11 mouse cellular contexts compared by ENCODE assay signal in the genomic region with DNA sequence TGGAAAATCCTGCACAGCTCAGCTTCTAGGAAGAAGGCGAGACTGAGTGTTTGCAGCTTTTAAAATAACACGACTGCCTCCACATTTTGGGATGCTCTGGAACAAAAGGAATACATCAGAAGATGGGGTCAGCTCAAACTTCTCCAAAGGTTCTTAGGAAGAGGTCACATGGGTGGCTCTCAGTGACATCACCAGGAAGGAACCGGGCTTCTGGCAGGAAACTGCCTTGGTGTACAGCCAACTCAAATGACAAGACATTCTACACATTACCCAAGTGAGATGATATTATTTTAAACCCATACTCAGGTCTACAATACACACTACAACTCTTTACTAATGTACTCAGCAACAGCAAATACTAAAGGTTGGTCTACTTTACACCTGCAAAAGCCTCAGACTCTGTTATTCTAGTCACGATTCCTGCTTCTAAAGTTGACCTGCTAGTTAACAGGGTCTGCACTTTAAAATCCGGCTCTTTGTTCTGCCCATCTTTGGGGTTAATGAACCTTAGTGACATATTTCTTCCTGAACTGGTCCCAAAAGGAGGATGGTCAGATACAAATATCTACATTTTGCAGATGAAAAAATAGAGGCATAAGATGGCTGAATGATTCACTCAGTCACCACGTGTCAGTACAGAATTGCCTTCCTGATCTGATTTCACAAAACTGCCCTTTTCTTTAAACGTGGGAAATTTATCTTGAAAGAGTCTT. TPM values are rescaled to one million over a fixed set of nuclear protein-coding genes. Genes with fewer than 3 reads are reported as not detected.
DNase-seq lines count a peak whose midpoint lies in the region; ATAC-seq lines count a peak whose summit lies in the region.
"Had no signal": no experiment of that assay in that cellular context is flagged by ENCODE, and none has a peak within 500 bp of the region (broad histone marks: within the 10 kb centered on the region; RNA-seq: fewer than 3 reads in every experiment).

No protein-coding gene starts in this region.

- peak; percentile 76 for ATAC-seq in common myeloid progenitor, adult 5-6 weeks (replicated peaks; ENCODE audit: low read depth, poor library complexity, severe bottlenecking)
- no peak for ATAC-seq in erythroblast, adult 5-6 weeks (replicated peaks; ENCODE audit: low FRiP score, poor library complexity, severe bottlenecking)
- ATAC-seq: forebrain, embryonic 15.5 days; liver, embryonic 12.5 days had no signal

- DNase-seq in kidney, adult 18-20 months, result peak; percentile 39
- DNase-seq in kidney, adult 11 months, result no peak
- DNase-seq in kidney, adult 9 months, result peak; percentile 66
- DNase-seq in lung, postnatal 36 days, result peak; percentile 80
- no peak for DNase-seq in layer of hippocampus, postnatal 36 days
- DNase-seq in thymus, postnatal 4 days, result no peak
- DNase-seq: thymus, postnatal 36 days had no signal

RNA-seq across cellular contexts. Expression of gene Ttc7b, which starts 18.0 kb away (rescaled TPM):
- 17.8 and 18.0 TPM in 2 replicates for total RNA-seq in common myeloid progenitor, adult 5-6 weeks (2017)
- total RNA-seq in layer of hippocampus, postnatal 36 days (2021), result 100 to 1,000 TPM; 160 to 183 TPM
- 2.1 and 10.0 TPM in 2 replicates for total RNA-seq in erythroblast, adult 5-6 weeks (2015; ENCODE audit: low replicate concordance)
- total RNA-seq in erythroblast, adult 5-6 weeks (2017; ENCODE audit: low replicate concordance), result 6.5 and 7.0 TPM in 2 replicates

Comparison
In these comparisons a context has a peak if more than half of its experiments do, and no peak if none do; other contexts are left out.
1. DNase-seq: peak in kidney, adult 18-20 months (single experiment), kidney, adult 9 months (single experiment) and lung, postnatal 36 days (single experiment); none in kidney, adult 11 months (single experiment), layer of hippocampus, postnatal 36 days (0 of 2) and thymus, postnatal 4 days (single experiment).